Mouse (Mus musculus) MEL (cell line): Measurements from ENCODE around the gene Dpy19l3. TPM values are rescaled to one million over a fixed set of nuclear protein-coding genes. Genes with fewer than 3 reads are reported as not detected.

ENCODE experiments used
- DNase-seq: peaks from one replicate; pipeline ENCODE4 v3.0.0; 2011; ENCODE audit warnings: low read depth, low spot score
- H3K27ac ChIP-seq: 2 replicates; pipeline ENCODE4 v1.5.1; 2012; ENCODE audit warnings: low read depth, mild to moderate bottlenecking, control low read depth, low read length, moderate library complexity; ENCODE audit not compliant: control insufficient read depth
- H3K27me3 ChIP-seq, 2 experiments: fragments of 150-350 bp in 1 of 2; sonication (generic) in 1 of 2; 2 replicates each; pipeline ENCODE4 v1.6.1; 2012; ENCODE audit warnings: low read length in 2 of 2, mild to moderate bottlenecking in 2 of 2, improper control_type of control experiment in 1 of 2, moderate library complexity in 1 of 2; ENCODE audit not compliant: insufficient read depth in 2 of 2, control insufficient read depth in 1 of 2
- H3K36me3 ChIP-seq, 2 experiments: 2 replicates each; pipeline ENCODE4 v1.6.1; 2012 to 2014; ENCODE audit warnings: low read length in 2 of 2, improper control_type of control experiment in 1 of 2, inconsistent platforms in 1 of 2, mild to moderate bottlenecking in 1 of 2; ENCODE audit not compliant: insufficient read depth in 2 of 2, control insufficient read depth in 1 of 2
- H3K4me1 ChIP-seq, 2 experiments: fragments of 150-350 bp in 1 of 2; sonication (generic) in 1 of 2; 2 replicates each; pipeline ENCODE4 v1.6.1; 2012; ENCODE audit warnings: low read length in 2 of 2, improper control_type of control experiment in 1 of 2, mild to moderate bottlenecking in 1 of 2; ENCODE audit not compliant: insufficient read depth in 2 of 2, control insufficient read depth in 1 of 2
- H3K4me3 ChIP-seq, 2 experiments: fragments of 150-350 bp in 1 of 2; sonication (generic) in 1 of 2; 2 replicates each; pipeline ENCODE4 v1.5.1; 2012; ENCODE audit warnings: low read depth in 2 of 2, low read length in 2 of 2, mild to moderate bottlenecking in 2 of 2, moderate library complexity in 2 of 2, control low read depth in 1 of 2, improper control_type of control experiment in 1 of 2; ENCODE audit not compliant: control insufficient read depth in 1 of 2, insufficient read depth in 1 of 2
- H3K79me2 ChIP-seq: 2 replicates; pipeline ENCODE4 v1.6.1; 2012; ENCODE audit warnings: mild to moderate bottlenecking, low read length, moderate library complexity; ENCODE audit not compliant: control insufficient read depth, poor library complexity, insufficient read depth
- H3K9ac ChIP-seq: 2 replicates; pipeline ENCODE4 v1.6.1; 2012; ENCODE audit warnings: low read depth, mild to moderate bottlenecking, control low read depth, low read length, moderate library complexity; ENCODE audit not compliant: control insufficient read depth, poor library complexity, severe bottlenecking
- H3K9me3 ChIP-seq: fragments of 150-350 bp; sonication (generic); replicated peaks from 2 replicates; pipeline ENCODE4 v1.6.1; 2012; ENCODE audit warnings: mild to moderate bottlenecking, low read length, improper control_type of control experiment, moderate library complexity; ENCODE audit not compliant: insufficient read depth
- CHD1 ChIP-seq: IDR thresholded peaks from 2 replicates; pipeline ENCODE4 v1.6.1; 2012; ENCODE audit warnings: low read depth, mild to moderate bottlenecking, inconsistent platforms, low read length, improper control_type of control experiment
- CHD2 ChIP-seq: IDR thresholded peaks from 2 replicates; pipeline ENCODE4 v1.6.1; 2011; ENCODE audit warnings: low read length, improper control_type of control experiment
- E2F4 ChIP-seq: IDR thresholded peaks from 2 replicates; pipeline ENCODE4 v1.6.1; 2011; ENCODE audit warnings: low read depth, low read length, improper control_type of control experiment, borderline replicate concordance
- ELF1 ChIP-seq: IDR thresholded peaks from 2 replicates; pipeline ENCODE4 v1.6.1; 2014; ENCODE audit warnings: low read depth, mild to moderate bottlenecking, inconsistent platforms, low read length, improper control_type of control experiment, moderate library complexity
- EP300 ChIP-seq, 2 experiments: IDR thresholded peaks; 2 replicates each; pipeline ENCODE4 v1.6.1; 2011; ENCODE audit warnings: improper control_type of control experiment in 2 of 2, low read length in 2 of 2, low read depth in 1 of 2, mild to moderate bottlenecking in 1 of 2
- ETS1 ChIP-seq: IDR thresholded peaks from 2 replicates; pipeline ENCODE4 v1.6.1; 2012; ENCODE audit warnings: low read depth, mild to moderate bottlenecking, inconsistent platforms, low read length, improper control_type of control experiment, moderate library complexity
- GABPA ChIP-seq: IDR thresholded peaks from 2 replicates; pipeline ENCODE4 v1.6.1; 2012; ENCODE audit warnings: low read depth, mild to moderate bottlenecking, inconsistent platforms, low read length, improper control_type of control experiment, moderate library complexity
- GATA1 ChIP-seq: IDR thresholded peaks from 2 replicates; pipeline ENCODE4 v1.6.1; 2011; ENCODE audit warnings: low read depth, low read length, improper control_type of control experiment
- JUND ChIP-seq: IDR thresholded peaks from 2 replicates; pipeline ENCODE4 v1.6.1; 2011; ENCODE audit warnings: low read depth, mild to moderate bottlenecking, improper control_type of control experiment, low read length
- KAT2A ChIP-seq: conservative IDR thresholded peaks from 2 replicates; pipeline ENCODE4 v1.6.1; 2012; ENCODE audit warnings: low read depth, low read length, improper control_type of control experiment, inconsistent platforms
- MAFK ChIP-seq: IDR thresholded peaks from 2 replicates; pipeline ENCODE4 v1.6.1; 2011; ENCODE audit warnings: low read depth, mild to moderate bottlenecking, low read length, improper control_type of control experiment, borderline replicate concordance
- MAX ChIP-seq: IDR thresholded peaks from 2 replicates; pipeline ENCODE4 v1.6.1; 2011; ENCODE audit warnings: low read length, improper control_type of control experiment
- MEF2A ChIP-seq: IDR thresholded peaks from 2 replicates; pipeline ENCODE4 v1.6.1; 2014; ENCODE audit warnings: low read depth, mild to moderate bottlenecking, inconsistent platforms, low read length, improper control_type of control experiment; ENCODE audit not compliant: poor library complexity, insufficient replicate concordance, severe bottlenecking; ENCODE audit errors: extremely low read depth
- MXI1 ChIP-seq: IDR thresholded peaks from 2 replicates; pipeline ENCODE4 v1.6.1; 2011; ENCODE audit warnings: mild to moderate bottlenecking, low read depth, low read length, improper control_type of control experiment
- MYC ChIP-seq: IDR thresholded peaks from 2 replicates; pipeline ENCODE4 v1.6.1; 2011; ENCODE audit warnings: low read depth, mild to moderate bottlenecking, low read length, improper control_type of control experiment, moderate library complexity
- NELFE ChIP-seq: IDR thresholded peaks from 2 replicates; pipeline ENCODE4 v1.6.1; 2011; ENCODE audit warnings: low read depth, low read length, improper control_type of control experiment
- NRF1 ChIP-seq: IDR thresholded peaks from 2 replicates; pipeline ENCODE4 v1.6.1; 2014; ENCODE audit warnings: low read depth, mild to moderate bottlenecking, inconsistent platforms, low read length, improper control_type of control experiment, moderate library complexity; ENCODE audit not compliant: poor library complexity, insufficient read depth, severe bottlenecking
- POLR2A ChIP-seq, 2 experiments: IDR thresholded peaks; 2 replicates each; pipeline ENCODE4 v1.6.1; 2011 to 2012; ENCODE audit warnings: low read length in 2 of 2, mild to moderate bottlenecking in 2 of 2, control low read depth in 1 of 2, improper control_type of control experiment in 1 of 2, low read depth in 1 of 2, moderate library complexity in 1 of 2; ENCODE audit not compliant: control insufficient read depth in 1 of 2, insufficient read depth in 1 of 2, poor library complexity in 1 of 2
- POLR2AphosphoS2 ChIP-seq: IDR thresholded peaks from 2 replicates; pipeline ENCODE4 v1.6.1; 2011; ENCODE audit warnings: low read length, improper control_type of control experiment
- POLR2AphosphoS5 ChIP-seq: IDR thresholded peaks from 2 replicates; pipeline ENCODE4 v1.6.1; 2012; ENCODE audit warnings: low read depth, borderline replicate concordance, mild to moderate bottlenecking, inconsistent platforms, low read length, moderate library complexity, mixed read lengths
- SIN3A ChIP-seq: IDR thresholded peaks from 2 replicates; pipeline ENCODE4 v1.6.1; 2012; ENCODE audit warnings: low read length, improper control_type of control experiment, inconsistent platforms
- TAL1 ChIP-seq: IDR thresholded peaks from 2 replicates; pipeline ENCODE4 v1.6.1; 2012; ENCODE audit warnings: mild to moderate bottlenecking, inconsistent platforms, low read length, moderate library complexity, mixed read lengths
- TCF12 ChIP-seq: IDR thresholded peaks from 2 replicates; pipeline ENCODE4 v1.6.1; 2014; ENCODE audit warnings: low read depth, mild to moderate bottlenecking, inconsistent platforms, low read length, improper control_type of control experiment, moderate library complexity
- USF1 ChIP-seq: IDR thresholded peaks from 2 replicates; pipeline ENCODE4 v1.6.1; 2014; ENCODE audit warnings: low read depth, mild to moderate bottlenecking, inconsistent platforms, low read length, improper control_type of control experiment, moderate library complexity
- ZKSCAN1 ChIP-seq: IDR thresholded peaks from 2 replicates; pipeline ENCODE4 v1.6.1; 2012; ENCODE audit warnings: low read depth, mild to moderate bottlenecking, inconsistent platforms, low read length, improper control_type of control experiment, moderate library complexity
- ZMIZ1 ChIP-seq: IDR thresholded peaks from 2 replicates; pipeline ENCODE4 v1.6.1; 2012; ENCODE audit warnings: low read depth, mild to moderate bottlenecking, inconsistent platforms, low read length, improper control_type of control experiment, moderate library complexity
- ZNF384 ChIP-seq: IDR thresholded peaks from 2 replicates; pipeline ENCODE4 v1.6.1; 2012; ENCODE audit warnings: low read depth, mild to moderate bottlenecking, inconsistent platforms, low read length, improper control_type of control experiment
- polyA plus RNA-seq, 2 experiments: library from polyadenylated mRNA; stranded (reverse) in 1 of 2; unstranded in 1 of 2; fragments of >175 nt in 1 of 2; fragments of >200 nt in 1 of 2; gene quantifications; 2 replicates each; pipeline versions ENCODE4 v1.2.1 to v1.2.4; 2012; ENCODE audit warnings: low replicate concordance in 2 of 2, low read depth in 1 of 2; ENCODE audit not compliant: insufficient read length in 2 of 2, insufficient read depth in 1 of 2, missing spikeins in 1 of 2
- total RNA-seq: library from RNA; depleted of rRNA; stranded (reverse); fragments of 300-350 nt; gene quantifications from 2 replicates; pipeline ENCODE4 v1.2.3, GENCODE M21; 2012

The Dpy19l3 gene
- total and polyA plus RNA-seq, 3 experiments = 7.4 to 9.9 TPM; not detected in 1

DNA sequence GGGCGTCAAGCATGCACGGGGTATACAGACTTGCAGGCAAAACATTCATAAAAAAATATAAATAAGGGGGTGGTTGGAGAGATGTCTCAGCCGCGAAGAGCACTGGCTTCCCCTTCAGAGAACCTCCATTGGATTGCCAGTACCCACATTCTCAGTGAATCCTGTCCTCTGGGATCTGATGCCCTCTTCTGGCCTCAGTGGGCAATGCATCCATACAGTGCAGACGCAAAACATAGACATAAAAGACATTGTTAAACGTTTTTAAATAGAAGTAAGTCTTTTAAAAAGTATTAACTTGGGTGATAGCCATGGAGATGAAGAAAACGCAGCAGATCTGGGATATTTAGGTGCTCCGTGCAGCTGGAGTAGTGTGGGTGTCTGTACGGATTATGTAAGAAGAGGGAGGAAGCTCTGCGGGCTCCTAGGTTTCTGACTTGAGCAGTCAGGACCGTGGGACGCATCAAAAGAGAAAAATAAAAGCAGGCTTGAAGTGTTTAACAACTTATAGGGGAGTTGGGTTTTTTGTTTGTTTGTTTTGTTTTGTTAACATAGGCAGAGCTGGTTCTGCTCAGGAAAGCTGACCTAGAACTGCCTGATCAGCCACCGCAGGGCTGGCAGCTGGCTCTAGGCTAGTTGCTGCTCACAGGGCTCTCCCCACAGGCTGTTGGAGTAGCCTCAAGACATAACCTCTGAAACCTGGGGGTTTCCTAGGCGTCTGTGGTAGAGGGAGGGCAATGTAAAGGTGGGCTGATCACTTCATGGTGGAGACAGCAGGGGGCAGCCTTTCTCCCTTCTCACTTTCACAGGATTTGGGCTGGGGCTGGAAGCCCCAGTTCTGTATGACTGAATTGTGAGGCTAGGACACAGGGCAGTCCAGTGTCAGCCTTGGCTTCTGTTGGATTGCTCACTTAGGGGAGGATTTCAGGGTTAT, 2.5 kb upstream of the Dpy19l3 start (continued):
- TF ChIP-seq ZMIZ1 (no peak), GATA1 (no peak), ETS1 (0 out of 2 replicates have a peak, but pooled peaks have one; percentile 7), KAT2A (no peak), ELF1 (no peak), TAL1 (no peak), MYC (0 out of 2 replicates have a peak, but pooled peaks have one; percentile 31), MAX (no peak), CHD2 (no peak), USF1 (no peak), SIN3A (0 out of 2 replicates have a peak, but pooled peaks have one; percentile 13), JUND (no peak), MEF2A (no peak), ZNF384 (no peak), NELFE (no peak), POLR2A (IDR thresholded peaks at IDR 0.05; ENCODE audit: control insufficient read depth in 1 of 2, insufficient read depth in 1 of 2, low read depth in 1 of 2, low read length in 2 of 2, poor library complexity in 1 of 2) (no peak), ZKSCAN1 (no peak)

GRCm38 (mm10) chr7:35754886-35755168, 573 bp upstream of the Dpy19l3 start:
- H3K4me1 ChIP-seq = peaks cover 0 to 6% of the 10 kb centered on the region in 2 experiments; a peak in 2 of 4 replicates
- TF ChIP-seq GABPA (no peak), MAFK (no peak), NRF1 (no peak), MYC (no peak), POLR2AphosphoS5 (no peak), NELFE (no peak), TCF12 (no peak), ZMIZ1 (no peak), ELF1 (no peak), MXI1 (no peak), MEF2A (no peak), CHD1 (no peak), CHD2 (no peak), E2F4 (no peak), MAX (no peak), POLR2AphosphoS2 (no peak), EP300 (IDR thresholded peaks at IDR 0.05; ENCODE audit: low read depth in 1 of 2, low read length in 2 of 2) (no peak)
- TF ChIP-seq, all 39 proteins: peak for 0
- peak overlapping the region; percentile 40 to 56 for H3K4me3 ChIP-seq
- peak overlapping the region; percentile 71 for H3K9ac ChIP-seq
- peaks cover 0 to 3% of the 10 kb centered on the region in 2 experiments; a peak in 1 of 4 replicates for H3K36me3 ChIP-seq
- H3K9me3 ChIP-seq = no peaks in the 10 kb centered on the region
- H3K79me2 ChIP-seq = peaks cover 2% of the 10 kb centered on the region; the same call in 1 of the 2 replicates
- H3K27me3 ChIP-seq = no peaks in the 10 kb centered on the region
- H3K27ac ChIP-seq = peak overlapping the region; percentile 60; the same call in 1 of the 2 replicates
- DNase-seq = no peak
